Mouse (Mus musculus) lung, postnatal 0 days (tissue): ENCODE data around the gene Trit1. TPM values are rescaled to one million over a fixed set of nuclear protein-coding genes. Genes with fewer than 3 reads are reported as not detected.
A peak's percentile ranks its signal among the peaks of the same experiment; 100 is the strongest.
"Not testable (repeated sequence)": the region's sequence is repeated elsewhere in the genome, so short reads cannot be mapped to it uniquely, and the experiment has no call there.

Experiments used
- ATAC-seq: fragments of 200-750 bp; cut with Nextera tagmentation; 2 replicates; pipeline ENCODE4 v1.8.0; 2017; ENCODE audit warnings: moderate library complexity
- DNase-seq: peaks from one replicate; pipeline ENCODE4 v3.0.0-alpha.2; 2016; ENCODE audit warnings: low spot score
- H3K27ac ChIP-seq: fragments of 300-500 bp; sonication (generic); 2 replicates; pipeline ENCODE4 v1.5.1; 2014; ENCODE audit warnings: antibody characterized with exemption, mild to moderate bottlenecking, low read length, mixed read lengths
- H3K27me3 ChIP-seq: fragments of 300-500 bp; sonication (generic); replicated peaks from 2 replicates; pipeline ENCODE4 v1.6.1; 2014; ENCODE audit warnings: low read length, mixed read lengths; ENCODE audit not compliant: insufficient read depth
- H3K36me3 ChIP-seq: fragments of 300-500 bp; sonication (generic); 2 replicates; pipeline ENCODE4 v1.6.1; 2014; ENCODE audit warnings: low read length, mixed read lengths; ENCODE audit not compliant: insufficient read depth
- H3K4me1 ChIP-seq: fragments of 300-500 bp; sonication (generic); 2 replicates; pipeline ENCODE4 v1.6.1; 2014; ENCODE audit warnings: antibody characterized with exemption, low read depth, low read length, mixed read lengths; ENCODE audit not compliant: insufficient read depth
- H3K4me2 ChIP-seq: fragments of 300-500 bp; sonication (generic); replicated peaks from 2 replicates; pipeline ENCODE4 v1.6.1; 2014; ENCODE audit warnings: low read depth, mild to moderate bottlenecking, low read length, moderate library complexity, mixed read lengths
- H3K4me3 ChIP-seq: fragments of 300-500 bp; sonication (generic); 2 replicates; pipeline ENCODE4 v1.5.1; 2014; ENCODE audit warnings: low read depth, low read length
- H3K9ac ChIP-seq: fragments of 300-500 bp; sonication (generic); replicated peaks from 2 replicates; pipeline ENCODE4 v1.6.1; 2014; ENCODE audit warnings: low read depth, mild to moderate bottlenecking
- H3K9me3 ChIP-seq: fragments of 300-500 bp; sonication (generic); 2 replicates; pipeline ENCODE4 v1.6.1; 2016; ENCODE audit warnings: low read length, mixed read lengths
- CTCF ChIP-seq: IDR thresholded peaks from 2 replicates; pipeline ENCODE4 v1.5.1; 2016; ENCODE audit warnings: antibody characterized with exemption, mild to moderate bottlenecking
- EP300 ChIP-seq: IDR thresholded peaks from 2 replicates; pipeline ENCODE4 v1.6.1; 2016; ENCODE audit warnings: antibody characterized with exemption, mild to moderate bottlenecking, control low read depth
- WGBS: fragments of 180-500 bp; shearing (Covaris S2); extraction: QIAGEN DNeasy Blood & Tissue Kit; methylation state at CpG from one replicate; pipeline ENCODE4 v1.1.7; 2014; 5-methylcytosine and 5-hydroxymethylcytosine counted together
- polyA plus RNA-seq: library from polyadenylated mRNA; unstranded; fragments of >200 nt; fragmentation: Nextera tagmentation; extraction: Ambion mirVana; gene quantifications from 2 replicates; pipeline ENCODE4 v1.2.1, GENCODE M21; 2015

Trit1 gene
- polyA plus RNA-seq, 1 experiment from 2014 or later: 11.1 TPM

GRCm38 (mm10) chr4:122985110-122985509 lies 31.3 kb upstream of the Trit1 start:
- ATAC-seq: peak; percentile 90
- H3K4me3 ChIP-seq: no peak overlapping the region
- no peak overlapping the region for H3K9ac ChIP-seq
- TF ChIP-seq CTCF (peak; percentile 92), EP300 (no peak)
- peak; percentile 85 for DNase-seq
- H3K4me1 ChIP-seq: no peaks in the 10 kb centered on the region
- H3K9me3 ChIP-seq: no peaks in the 10 kb centered on the region
- no peak overlapping the region for H3K4me2 ChIP-seq
- no peaks in the 10 kb centered on the region for H3K36me3 ChIP-seq
- WGBS: 25% methylated on average over 8 of the region's 8 CpGs
- H3K27ac ChIP-seq: no peak overlapping the region
- H3K27me3 ChIP-seq: peaks cover 24% of the 10 kb centered on the region

- Histone ChIP-seq H3K9me3 (no peaks in the 10 kb centered on the region), H3K4me2 (no peak overlapping the region), H3K4me3 (no peak overlapping the region), H3K27ac (no peak overlapping the region), H3K36me3 (no peaks in the 10 kb centered on the region), H3K4me1 (no peaks in the 10 kb centered on the region), H3K27me3 (peaks cover 21% of the 10 kb centered on the region), H3K9ac (no peak overlapping the region)
- 58% methylated on average over 4 of the region's 4 CpGs for WGBS
- ATAC-seq (no peak), DNase-seq (no peak)
- TF ChIP-seq EP300: no peak
- TF ChIP-seq CTCF: no peak
Observed at GRCm38 (mm10) chr4:122987421-122987820, 29.0 kb upstream of the Trit1 start.

- H3K27ac ChIP-seq, H3K4me2 ChIP-seq, DNase-seq, H3K9ac ChIP-seq, H3K4me3 ChIP-seq, H3K9me3 ChIP-seq, ATAC-seq, H3K4me1 ChIP-seq, H3K36me3 ChIP-seq: not testable (repeated sequence)
- WGBS: 59% methylated on average over 3 of the region's 3 CpGs
- peaks cover 21% of the 10 kb centered on the region for H3K27me3 ChIP-seq
- TF ChIP-seq CTCF: peak; percentile 52
Observed at GRCm38 (mm10) chr4:122988004-122988403, 28.4 kb upstream of the Trit1 start.

GRCm38 (mm10) chr4:122991177-122991576 lies 25.2 kb upstream of the Trit1 start:
- H3K9ac ChIP-seq: no peak overlapping the region
- H3K4me2 ChIP-seq: no peak overlapping the region
- no peaks in the 10 kb centered on the region for H3K4me1 ChIP-seq
- WGBS: 56% methylated on average over 1 of the region's 1 CpGs
- no peak for TF ChIP-seq EP300
- TF ChIP-seq CTCF: no peak
- no peak for DNase-seq
- H3K27ac ChIP-seq: no peak overlapping the region
- ATAC-seq: no peak
- no peaks in the 10 kb centered on the region for H3K36me3 ChIP-seq
- no peaks in the 10 kb centered on the region for H3K9me3 ChIP-seq
- H3K27me3 ChIP-seq: peaks cover 3% of the 10 kb centered on the region; the same call in 1 of the 2 replicates
- no peak overlapping the region for H3K4me3 ChIP-seq

GRCm38 (mm10) chr4:122992276-122992675 lies 24.1 kb upstream of the Trit1 start:
- Histone ChIP-seq H3K36me3 (no peaks in the 10 kb centered on the region), H3K4me1 (peaks cover 6% of the 10 kb centered on the region; the same call in 1 of the 2 replicates), H3K27ac (no peak overlapping the region), H3K27me3 (peaks cover 3% of the 10 kb centered on the region; the same call in 1 of the 2 replicates), H3K4me3 (no peak overlapping the region), H3K9ac (no peak overlapping the region), H3K9me3 (no peaks in the 10 kb centered on the region), H3K4me2 (no peak overlapping the region)
- TF ChIP-seq EP300: no peak
- TF ChIP-seq CTCF: no peak
- DNase-seq (no peak), ATAC-seq (no peak)
- WGBS: 59% methylated on average over 3 of the region's 3 CpGs

GRCm38 (mm10) chr4:122995404-122996220 lies 20.8 kb upstream of the Trit1 start, which contains the start of gene Mycl:
Gene Mycl, plus strand, starts transcription at chr4:122995652.
- Histone ChIP-seq H3K27ac (no peak within 1 kb of the TSS), H3K4me1 (peaks cover 6% of the 10 kb centered on the region; the same call in 1 of the 2 replicates), H3K36me3 (no peaks in the 10 kb centered on the region), H3K4me3 (peak within 1 kb of the TSS; percentile 70), H3K9me3 (no peaks in the 10 kb centered on the region), H3K4me2 (peak within 1 kb of the TSS; percentile 100), H3K27me3 (peaks cover 3% of the 10 kb centered on the region; the same call in 1 of the 2 replicates), H3K9ac (peak within 1 kb of the TSS; percentile 23)
- under 1% methylated on average over 62 of the region's 69 CpGs for WGBS
- TF ChIP-seq CTCF (peak; percentile 93), EP300 (no peak)
- DNase-seq: peak; percentile 75
- peak; percentile 80 for ATAC-seq
